Mouse (Mus musculus) hindbrain, postnatal 0 days (tissue): ENCODE measurements at regions not wholly inside any gene's neighbourhood (a gene's known extent, or its start where the extent isn't known, plus 50 kb on each side); places are given as distances from the start of the nearest gene placed in this dataset.
A peak's percentile ranks its signal among the peaks of the same experiment; 100 is the strongest.

ENCODE experiments used
- ATAC-seq: fragments of 200-750 bp; cut with Nextera tagmentation; 2 replicates; pipeline ENCODE4 v1.8.0; 2017; ENCODE audit warnings: mild to moderate bottlenecking, moderate TSS enrichment, moderate library complexity
- DNase-seq: peaks from one replicate; pipeline ENCODE4 v3.0.0-alpha.2; 2015; ENCODE audit warnings: low spot score
- H3K27ac ChIP-seq: fragments of 300-500 bp; sonication (generic); 2 replicates; pipeline ENCODE4 v1.5.1; 2014; ENCODE audit warnings: mild to moderate bottlenecking
- H3K27me3 ChIP-seq: fragments of 300-500 bp; sonication (generic); 2 replicates; pipeline ENCODE4 v1.6.1; 2014; ENCODE audit warnings: low read length, mixed read lengths; ENCODE audit not compliant: insufficient read depth
- H3K36me3 ChIP-seq: fragments of 300-500 bp; sonication (generic); 2 replicates; pipeline ENCODE4 v1.6.1; 2014; ENCODE audit warnings: low read length, mixed read lengths; ENCODE audit not compliant: insufficient read depth
- H3K4me1 ChIP-seq: fragments of 300-500 bp; sonication (generic); 2 replicates; pipeline ENCODE4 v1.6.1; 2014; ENCODE audit warnings: antibody characterized with exemption, low read length, mixed read lengths; ENCODE audit not compliant: insufficient read depth
- H3K4me2 ChIP-seq: fragments of 300-500 bp; sonication (generic); 2 replicates; pipeline ENCODE4 v1.6.1; 2014; ENCODE audit warnings: low read depth, mild to moderate bottlenecking, low read length, moderate library complexity, mixed read lengths
- H3K4me3 ChIP-seq: fragments of 300-500 bp; sonication (generic); 2 replicates; pipeline ENCODE4 v1.5.1; 2014; ENCODE audit warnings: low read length
- H3K9ac ChIP-seq: fragments of 300-500 bp; sonication (generic); replicated peaks from 2 replicates; pipeline ENCODE4 v1.6.1; 2014; ENCODE audit warnings: mild to moderate bottlenecking, low read length, moderate library complexity, mixed read lengths
- H3K9me3 ChIP-seq: fragments of 300-500 bp; sonication (generic); 2 replicates; pipeline ENCODE4 v1.6.1; 2016; ENCODE audit warnings: low read length, mixed read lengths
- CTCF ChIP-seq: IDR thresholded peaks from 2 replicates; pipeline ENCODE4 v1.5.1; 2016; ENCODE audit warnings: antibody characterized with exemption, control low read depth, low read depth
- WGBS: fragments of 180-500 bp; shearing (Covaris S2); extraction: QIAGEN DNeasy Blood & Tissue Kit; methylation state at CpG from one replicate; pipeline ENCODE4 v1.1.7; 2014; 5-methylcytosine and 5-hydroxymethylcytosine counted together

- Histone ChIP-seq H3K4me2 (no peak overlapping the region), H3K9ac (no peak overlapping the region), H3K4me1 (no peaks in the 10 kb centered on the region), H3K9me3 (no peaks in the 10 kb centered on the region), H3K4me3 (no peak overlapping the region), H3K27ac (no peak overlapping the region), H3K27me3 (no peaks in the 10 kb centered on the region), H3K36me3 (no peaks in the 10 kb centered on the region)
- WGBS, result 11% methylated on average over 11 of the region's 11 CpGs
- TF ChIP-seq CTCF, result no peak
- peak; percentile 43; the same call in 1 of the 2 replicates for ATAC-seq
- DNase-seq, result no peak
These were observed 133.7 kb upstream of the Map3k7 start for GRCm38 (mm10) chr4:31830241-31830640.

DNA sequence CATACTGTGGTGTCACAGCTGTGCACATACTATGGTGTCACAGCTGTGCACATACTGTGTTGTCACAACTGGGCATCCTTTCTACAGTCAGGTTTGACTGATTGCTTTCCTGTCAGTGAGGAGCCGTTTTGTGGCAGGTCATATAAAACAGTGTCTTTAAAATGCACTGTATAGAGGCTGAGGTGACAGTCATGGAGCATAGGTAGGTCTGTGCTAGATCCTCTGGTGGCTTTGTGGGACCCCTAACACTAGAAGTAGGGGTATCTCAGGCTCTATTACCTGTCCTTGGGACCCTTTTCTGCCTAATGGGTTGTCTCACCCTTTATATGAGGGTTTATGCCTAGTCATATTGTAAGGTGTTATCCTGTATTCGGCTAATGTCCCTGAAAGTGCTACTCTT lies 132.4 kb upstream of the Map3k7 start:
- no peak overlapping the region for H3K27ac ChIP-seq
- DNase-seq (no peak), ATAC-seq (no peak)
- H3K36me3 ChIP-seq, result no peaks in the 10 kb centered on the region
- no peak overlapping the region for H3K4me2 ChIP-seq
- TF ChIP-seq CTCF, result no peak
- no peaks in the 10 kb centered on the region for H3K4me1 ChIP-seq
- H3K27me3 ChIP-seq, result no peaks in the 10 kb centered on the region
- H3K4me3 ChIP-seq, result no peak overlapping the region
- no peak overlapping the region for H3K9ac ChIP-seq
- H3K9me3 ChIP-seq, result no peaks in the 10 kb centered on the region
- WGBS, result 91% methylated on average over 2 of the region's 2 CpGs

DNA sequence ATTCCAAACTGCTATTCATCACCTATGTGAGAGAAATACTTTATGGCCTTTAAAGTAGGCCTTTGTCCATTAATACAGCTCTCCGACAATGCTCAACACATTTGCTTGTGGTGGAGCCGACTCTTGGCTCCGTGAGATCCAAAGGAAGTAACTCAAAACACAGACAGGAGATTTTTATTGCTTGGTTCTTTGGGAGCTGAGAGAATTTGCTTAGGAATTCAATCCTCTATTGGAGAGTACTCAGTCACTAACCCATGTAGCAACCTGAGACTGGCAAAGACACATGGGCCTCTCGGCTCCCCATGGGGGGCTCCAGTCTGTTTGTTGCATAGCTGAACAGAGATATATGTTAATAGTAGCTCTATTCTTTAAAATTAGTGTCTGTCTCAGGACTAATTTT lies 130.1 kb upstream of the Map3k7 start:
- Histone ChIP-seq H3K27ac (no peak overlapping the region), H3K9ac (no peak overlapping the region), H3K4me1 (no peaks in the 10 kb centered on the region), H3K4me2 (no peak overlapping the region), H3K36me3 (no peaks in the 10 kb centered on the region), H3K9me3 (no peaks in the 10 kb centered on the region), H3K4me3 (no peak overlapping the region), H3K27me3 (no peaks in the 10 kb centered on the region)
- no peak for DNase-seq
- TF ChIP-seq CTCF, result no peak
- no peak for ATAC-seq
- 47% methylated on average over 4 of the region's 4 CpGs for WGBS

DNA sequence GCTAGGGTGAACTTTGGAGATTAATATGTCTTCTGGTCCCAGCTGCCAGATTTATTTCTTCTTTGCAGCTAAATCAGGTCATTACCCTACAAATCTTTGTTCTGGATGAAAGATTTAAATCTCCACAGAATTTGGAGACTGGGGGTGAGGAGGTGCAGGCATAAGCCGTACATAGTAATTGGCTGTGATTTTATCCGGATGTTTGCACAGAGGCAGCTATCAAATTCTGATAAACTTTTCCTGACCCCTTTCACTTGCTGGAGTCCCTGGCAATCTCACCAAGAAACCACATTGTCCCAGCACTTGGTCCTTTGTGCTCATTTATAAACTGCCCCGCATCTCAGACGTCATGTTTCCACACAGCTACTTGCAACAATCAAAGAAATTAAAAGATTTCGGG lies 128.8 kb upstream of the Map3k7 start:
- Histone ChIP-seq H3K27ac (no peak overlapping the region), H3K27me3 (no peaks in the 10 kb centered on the region), H3K4me3 (no peak overlapping the region), H3K4me2 (no peak overlapping the region), H3K9ac (no peak overlapping the region), H3K4me1 (no peaks in the 10 kb centered on the region), H3K36me3 (no peaks in the 10 kb centered on the region), H3K9me3 (no peaks in the 10 kb centered on the region)
- ATAC-seq (no peak), DNase-seq (no peak)
- 36% methylated on average over 5 of the region's 5 CpGs for WGBS
- TF ChIP-seq CTCF, result no peak

DNA sequence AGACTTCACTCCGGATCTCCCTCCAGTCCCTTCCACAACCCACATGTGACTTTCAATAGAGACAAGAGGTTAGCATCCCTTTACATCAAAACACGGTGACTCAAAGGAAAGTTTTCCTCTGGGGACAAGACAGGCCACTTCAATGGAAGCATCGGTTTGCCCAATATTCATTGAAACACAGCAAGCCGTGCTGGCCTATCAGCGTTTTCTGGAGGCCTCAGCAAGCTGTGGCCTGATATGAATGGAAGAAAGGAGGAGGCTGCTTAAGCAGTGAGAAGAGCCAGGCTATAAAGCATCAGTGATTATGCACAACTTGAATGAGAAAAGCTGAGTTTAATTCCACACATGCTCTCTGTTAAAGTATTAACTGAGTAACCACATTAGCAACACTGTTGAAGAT lies 125.3 kb upstream of the Map3k7 start:
- no peak for TF ChIP-seq CTCF

GRCm38 (mm10) chr4:31849763-31850162 lies 114.1 kb upstream of the Map3k7 start:
- no peak for DNase-seq
- WGBS, result 82% methylated on average over 6 of the region's 6 CpGs

More for the DNA sequence above, 125.3 kb upstream of the Map3k7 start:
- Histone ChIP-seq H3K4me2 (no peak overlapping the region), H3K9ac (no peak overlapping the region), H3K27ac (no peak overlapping the region), H3K4me3 (no peak overlapping the region), H3K27me3 (no peaks in the 10 kb centered on the region), H3K4me1 (no peaks in the 10 kb centered on the region), H3K36me3 (no peaks in the 10 kb centered on the region), H3K9me3 (no peaks in the 10 kb centered on the region; the same call in 1 of the 2 replicates)
- WGBS, result 55% methylated on average over 5 of the region's 5 CpGs
- DNase-seq (no peak), ATAC-seq (no peak)

GRCm38 (mm10) chr4:31851006-31851405 lies 112.9 kb upstream of the Map3k7 start:
- ATAC-seq, result no peak
- 55% methylated on average over 3 of the region's 3 CpGs for WGBS

More at GRCm38 (mm10) chr4:31849763-31850162, 114.1 kb upstream of the Map3k7 start:
- Histone ChIP-seq H3K27ac (no peak overlapping the region), H3K9ac (no peak overlapping the region), H3K4me1 (no peaks in the 10 kb centered on the region), H3K27me3 (no peaks in the 10 kb centered on the region), H3K9me3 (no peaks in the 10 kb centered on the region), H3K4me2 (no peak overlapping the region), H3K36me3 (no peaks in the 10 kb centered on the region), H3K4me3 (no peak overlapping the region)
- no peak for TF ChIP-seq CTCF
- no peak for ATAC-seq

More at GRCm38 (mm10) chr4:31851006-31851405, 112.9 kb upstream of the Map3k7 start:
- Histone ChIP-seq H3K4me1 (no peaks in the 10 kb centered on the region), H3K27ac (no peak overlapping the region), H3K9me3 (no peaks in the 10 kb centered on the region), H3K9ac (no peak overlapping the region), H3K27me3 (no peaks in the 10 kb centered on the region), H3K4me3 (no peak overlapping the region), H3K4me2 (no peak overlapping the region), H3K36me3 (no peaks in the 10 kb centered on the region)
- peak; percentile 45 for TF ChIP-seq CTCF
- no peak for DNase-seq
